Mouse (Mus musculus): ENCODE measurements around the gene Fam98a.

Gene Fam98a

DNA sequence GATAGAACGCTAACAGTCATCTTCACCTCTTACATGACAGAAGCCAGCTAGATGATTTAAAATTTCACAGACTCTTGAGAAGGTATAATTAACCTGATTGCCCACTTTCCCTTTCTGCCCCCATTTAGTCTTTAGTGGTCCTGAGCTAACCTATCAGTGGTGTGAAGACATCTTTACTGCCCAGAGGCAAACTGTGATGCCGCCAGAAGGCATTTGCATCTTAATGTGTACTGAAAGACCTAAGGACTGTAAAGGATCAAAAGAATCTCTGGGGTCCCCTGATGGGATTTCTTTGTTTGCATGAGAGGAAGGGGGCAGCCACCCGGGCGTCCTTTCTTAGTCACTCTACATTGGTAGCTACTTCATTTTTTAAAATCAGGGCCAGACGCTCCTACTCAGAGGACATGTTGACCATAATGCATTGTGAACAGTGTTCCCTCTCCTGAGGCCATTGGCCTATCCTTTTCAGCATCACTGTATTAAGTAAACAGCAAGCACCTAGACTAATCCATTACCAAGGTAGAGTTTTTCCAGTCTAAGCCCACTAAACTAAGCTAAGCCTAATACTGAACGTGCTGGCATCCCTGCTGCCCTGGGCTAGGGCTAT is 30.4 kb downstream of the Fam98a start:
- no peak for DNase-seq

- DNase-seq, result no peak
Observed at GRCm38 (mm10) chr17:75519239-75519900, 32.4 kb downstream of the Fam98a start.

- DNase-seq, result no peak
Observed at GRCm38 (mm10) chr17:75518181-75518901, 33.4 kb downstream of the Fam98a start.

- no peak for DNase-seq
Observed at GRCm38 (mm10) chr17:75516591-75516990, 35.2 kb downstream of the Fam98a start.

DNA sequence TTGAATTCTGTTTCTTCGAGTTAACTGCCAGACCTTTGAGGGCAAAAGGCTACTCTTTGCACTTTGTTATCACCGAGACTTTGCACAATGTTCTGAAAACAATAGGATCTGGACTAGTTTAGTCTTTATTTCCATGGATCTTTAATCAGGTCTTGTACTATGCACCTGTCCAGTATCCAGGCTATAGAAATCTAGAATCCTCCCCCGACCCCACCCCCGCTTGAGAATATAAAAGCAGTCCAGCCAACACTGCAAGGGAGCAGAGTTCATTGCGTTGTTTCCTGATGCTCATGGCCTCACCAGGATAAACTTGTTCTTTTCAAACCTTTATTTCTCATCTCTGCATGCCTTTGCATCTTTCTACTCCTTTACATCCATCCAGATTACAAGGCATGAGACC is 42.5 kb downstream of the Fam98a start:
- no peak for DNase-seq

DNA sequence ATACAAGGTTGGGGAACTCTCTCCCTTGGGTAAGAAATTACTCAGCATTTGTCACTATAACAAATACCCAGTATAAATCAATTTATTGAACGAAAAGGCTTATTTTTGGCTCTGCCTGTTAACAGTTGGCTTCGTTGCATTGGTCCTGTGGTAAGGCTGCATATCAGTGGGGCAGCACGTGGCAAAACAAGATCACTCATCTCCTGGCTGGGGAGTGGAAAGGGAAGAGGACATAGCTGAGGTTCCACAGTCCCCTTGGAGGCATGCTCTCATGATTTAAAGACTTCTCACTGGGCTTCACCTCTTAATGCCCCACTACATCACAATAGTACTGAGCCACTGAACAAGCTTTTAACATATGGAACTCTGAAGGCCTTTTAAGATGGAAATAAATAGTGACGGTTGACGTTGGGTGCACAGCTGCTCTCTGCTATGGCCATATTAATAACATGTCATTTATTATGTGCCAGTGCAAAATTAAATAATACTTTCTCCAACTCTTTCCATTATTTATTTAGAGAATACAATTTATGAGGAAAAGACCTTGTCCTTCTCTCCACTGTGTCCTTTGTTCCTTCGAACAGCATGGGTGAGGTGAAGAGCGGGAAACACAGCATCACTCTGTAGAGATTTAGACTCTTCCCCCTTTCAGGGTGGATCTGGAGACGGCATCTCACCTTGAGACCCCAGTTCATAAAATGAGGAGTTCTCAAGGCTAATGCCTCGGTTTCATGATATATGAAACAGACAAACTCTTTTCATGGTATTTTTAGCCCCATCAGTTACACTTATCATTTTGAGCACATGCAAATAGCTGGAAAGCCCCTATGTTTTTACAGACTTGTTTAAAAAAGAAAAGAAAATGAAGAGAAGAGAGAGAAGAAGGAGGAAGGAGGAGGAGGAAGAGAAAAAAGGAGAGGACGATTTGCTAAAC is 44.8 kb downstream of the Fam98a start:
- no peak for DNase-seq

DNA sequence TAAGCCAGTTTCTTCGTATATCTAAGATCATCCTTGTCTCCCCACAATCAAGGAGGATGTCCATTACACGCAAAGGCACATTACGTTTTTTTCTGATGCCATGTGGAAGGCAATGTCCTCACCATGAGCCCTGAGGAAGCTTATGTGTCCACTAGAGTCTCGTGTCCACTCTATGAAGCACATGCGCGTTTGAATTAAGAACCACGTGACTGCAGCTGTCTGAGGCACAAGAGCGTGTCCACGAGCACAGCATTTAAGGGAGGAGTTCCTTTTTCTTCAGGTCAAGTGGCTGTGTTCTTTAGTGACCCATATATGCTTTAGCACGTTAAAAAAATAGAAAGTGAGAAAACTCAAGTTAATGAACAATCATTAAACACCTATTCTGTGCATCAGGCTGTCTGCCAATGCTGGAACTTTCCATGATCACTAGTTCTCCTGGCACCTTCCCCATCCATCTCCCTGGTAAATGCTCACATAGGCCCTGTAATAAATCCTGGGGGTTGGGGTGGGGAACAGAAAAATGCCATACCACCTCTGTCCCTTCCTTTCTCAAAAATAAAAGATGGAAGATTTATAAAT is 45.6 kb downstream of the Fam98a start:
- DNase-seq, result no peak

GRCm38 (mm10) chr17:75505053-75505452 is 46.7 kb downstream of the Fam98a start:
- DNase-seq, result no peak

- DNase-seq, result no peak
Observed at GRCm38 (mm10) chr17:75503031-75503430, 48.7 kb downstream of the Fam98a start.

DNA sequence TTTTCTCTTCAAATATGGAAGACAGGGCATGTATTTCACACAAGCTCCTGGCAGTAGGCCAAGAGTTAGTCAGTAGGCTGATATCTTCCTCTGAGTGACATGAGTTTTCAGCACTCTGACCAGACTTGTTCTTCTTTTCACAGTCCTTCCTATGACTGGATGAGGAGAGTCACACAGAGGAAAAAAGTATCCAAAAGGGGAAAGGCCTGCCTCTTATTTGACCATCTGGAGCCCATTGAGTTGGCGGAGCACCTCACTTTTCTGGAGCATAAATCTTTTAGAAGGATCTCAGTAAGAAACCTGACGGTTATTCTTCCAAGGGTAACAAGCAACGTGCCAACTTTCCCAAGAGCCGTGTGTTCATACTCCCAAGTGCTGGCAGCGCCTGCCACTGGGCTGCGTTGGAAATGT is 53.5 kb downstream of the Fam98a start:
- DNase-seq, result no peak

DNA sequence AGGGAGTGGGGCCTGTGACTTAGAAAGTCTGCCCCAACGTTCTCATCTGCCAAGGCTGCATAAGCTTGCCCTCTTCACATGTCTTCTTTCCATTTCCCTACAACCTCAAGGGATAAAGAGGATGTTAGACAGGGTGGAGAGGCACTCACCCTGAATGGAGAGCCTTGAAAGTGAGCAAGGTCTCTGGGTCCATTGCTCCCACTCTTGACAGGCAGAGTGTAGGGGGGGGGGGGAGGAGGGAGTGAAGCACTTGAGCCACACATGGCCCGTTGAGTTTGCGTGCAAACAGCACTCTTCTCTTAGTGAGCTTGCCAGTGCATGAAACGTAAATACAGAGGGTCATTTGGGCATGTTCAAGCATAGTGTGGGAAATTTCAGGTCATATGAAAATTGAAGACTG is 56.5 kb downstream of the Fam98a start:
- no peak for DNase-seq
